Mouse (Mus musculus) adrenal gland (tissue): ENCODE data around the gene Herpud1.

Experiments used
- intact Hi-C: fragments of 180-260 bp; cut with DNase I; formaldehyde crosslinking; loops from one replicate; pipeline ENCODE4 v1.15.1; 2025

The Herpud1 gene

GRCm38 (mm10) chr8:94372955-94373599 lies 13.2 kb upstream of the Herpud1 start:
- intact Hi-C loops: no loop called here

DNA sequence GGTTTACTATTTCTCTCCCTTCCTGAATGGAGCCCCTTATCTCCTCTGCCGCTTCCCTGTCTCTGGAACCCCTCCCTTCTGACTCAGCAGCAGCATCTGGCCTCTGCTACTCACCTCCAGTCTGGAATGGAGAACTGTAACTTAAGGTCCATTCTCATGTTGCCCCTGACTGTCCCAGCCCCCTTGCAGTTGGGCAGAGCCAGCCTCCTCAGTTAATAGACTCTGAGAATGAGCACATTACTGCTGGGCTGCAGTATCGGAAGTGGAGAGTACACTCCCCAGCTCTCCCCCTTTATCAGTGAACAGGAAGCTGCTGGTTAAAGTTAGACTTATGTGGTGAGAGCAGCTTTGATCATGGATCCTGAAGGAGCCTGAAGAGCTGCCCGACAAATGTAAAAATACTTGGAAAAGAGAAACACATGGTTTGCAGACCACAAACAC lies 10.7 kb upstream of the Herpud1 start:
- intact Hi-C loops: no loop called here

GRCm38 (mm10) chr8:94376176-94376575 lies 10.1 kb upstream of the Herpud1 start:
- intact Hi-C loops: no loop called here

- intact Hi-C loops: no loop called here
Measured at GRCm38 (mm10) chr8:94376580-94376979, 9.7 kb upstream of the Herpud1 start.

DNA sequence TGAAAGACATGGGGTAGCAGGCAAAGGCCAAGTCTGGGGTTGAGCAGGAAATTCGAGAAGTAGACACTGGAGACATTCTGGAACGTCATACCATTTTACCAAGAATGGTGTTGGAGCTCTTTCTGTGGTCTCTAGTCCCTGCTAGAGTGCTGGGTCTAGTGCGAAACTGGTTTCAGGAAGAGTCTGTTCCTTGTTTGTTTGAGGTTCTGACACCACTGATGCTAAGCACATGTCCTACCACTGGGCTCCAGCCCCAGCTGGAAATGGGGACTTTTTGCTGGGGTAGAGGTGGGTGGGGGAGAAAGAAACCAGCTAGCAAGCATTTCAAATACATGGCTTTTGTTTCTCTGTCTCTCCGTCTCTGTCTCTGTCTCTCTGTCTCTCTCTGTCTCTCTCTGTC lies 9.2 kb upstream of the Herpud1 start:
- intact Hi-C loops: no loop called here

DNA sequence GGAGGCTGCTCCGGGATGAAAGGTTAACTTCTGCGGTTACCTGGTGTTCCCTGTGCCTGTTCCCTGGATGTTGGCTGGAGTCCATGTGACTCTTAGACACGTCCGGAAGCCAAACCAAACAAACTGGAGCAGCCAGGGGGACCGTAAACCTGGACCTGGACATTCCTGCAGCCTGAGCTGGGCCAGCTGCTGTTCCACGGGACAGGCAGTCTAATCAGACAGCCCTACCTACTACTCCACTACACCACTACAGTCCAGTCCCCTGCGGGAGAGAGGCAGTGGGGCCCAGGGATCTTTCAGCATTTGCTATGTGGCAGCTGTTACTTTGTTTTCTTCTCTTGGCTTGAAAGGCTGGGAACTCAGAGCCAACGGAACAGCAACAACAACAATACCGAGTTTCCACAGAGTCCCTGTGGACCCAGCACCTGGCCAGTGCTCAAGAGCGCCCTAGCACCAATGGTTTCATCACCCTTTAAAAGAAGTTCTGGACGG lies 8.5 kb upstream of the Herpud1 start:
- intact Hi-C loops: no loop called here

GRCm38 (mm10) chr8:94378763-94379415 lies 7.3 kb upstream of the Herpud1 start:
- intact Hi-C loops: no loop called here

DNA sequence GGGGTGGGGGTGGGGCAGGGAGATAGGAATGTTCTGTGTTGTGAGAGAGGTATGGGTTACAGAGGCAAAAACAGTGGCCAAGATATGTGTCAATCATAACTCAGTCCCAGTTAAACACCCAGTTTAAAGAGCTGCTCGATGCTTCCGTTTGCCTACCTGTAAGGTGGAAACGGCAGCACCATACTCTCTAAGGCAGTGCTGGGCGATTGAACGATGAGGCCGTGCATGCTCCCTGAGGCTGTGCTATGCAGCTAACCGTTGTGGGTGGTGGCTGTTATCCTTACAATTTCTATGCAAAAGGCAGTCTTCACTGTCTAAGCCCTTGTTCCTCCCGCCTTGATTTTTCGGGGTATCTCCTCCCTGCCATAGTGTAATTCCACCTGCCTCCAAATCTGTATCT lies 6.6 kb upstream of the Herpud1 start:
- intact Hi-C loops: no loop called here

DNA sequence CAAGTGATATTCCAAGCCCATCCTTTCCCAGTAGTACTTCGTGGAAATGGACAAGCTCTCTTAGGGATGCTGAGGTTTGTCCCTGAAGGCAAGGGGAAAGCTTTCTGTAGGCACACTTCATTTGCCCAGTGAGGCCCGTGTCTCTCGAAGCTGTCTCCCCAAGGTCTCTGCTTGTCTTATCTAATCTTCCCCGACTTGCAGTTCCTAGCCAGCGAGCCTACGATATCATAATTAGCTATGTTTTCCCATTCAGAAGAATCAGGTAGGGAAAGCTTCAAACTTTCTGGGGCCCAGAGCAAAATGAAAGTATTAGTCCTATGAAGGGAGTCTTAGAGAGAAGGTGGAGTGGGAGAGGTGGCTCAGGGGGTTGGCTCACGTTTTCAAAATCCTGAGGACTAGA lies 2.1 kb upstream of the Herpud1 start:
- intact Hi-C loops: no loop called here

GRCm38 (mm10) chr8:94385506-94386213 lies 578 bp upstream of the Herpud1 start:
- intact Hi-C loops: no loop called here

GRCm38 (mm10) chr8:94387027-94387684 lies 918 bp downstream of the Herpud1 start:
- intact Hi-C loops: no loop called here

GRCm38 (mm10) chr8:94387785-94388184 lies 1.5 kb downstream of the Herpud1 start:
- intact Hi-C loops: no loop called here

DNA sequence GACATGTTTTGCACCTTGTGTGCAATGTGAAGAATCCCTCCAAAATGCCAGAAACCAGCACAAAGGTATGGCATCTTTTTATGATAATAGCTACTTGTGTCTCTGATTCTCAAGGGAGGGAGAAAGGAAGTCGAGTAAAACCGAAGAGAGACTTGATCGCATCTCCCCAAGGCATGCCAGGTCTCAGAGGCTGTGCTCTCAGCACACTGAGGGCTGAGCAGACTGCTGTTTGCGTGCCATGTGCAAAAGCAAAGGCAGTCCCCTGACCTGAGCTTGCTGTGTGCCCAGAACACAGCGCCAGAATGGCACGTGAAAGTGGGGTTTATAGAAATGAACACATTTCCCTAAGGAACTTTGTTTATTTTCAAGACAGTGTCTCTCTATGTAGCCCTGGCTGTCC lies 3.3 kb downstream of the Herpud1 start:
- intact Hi-C loops: no loop called here

- intact Hi-C loops: no loop called here
Measured at GRCm38 (mm10) chr8:94390429-94390828, 4.2 kb downstream of the Herpud1 start.

GRCm38 (mm10) chr8:94390910-94391309 lies 4.7 kb downstream of the Herpud1 start:
- intact Hi-C loops: no loop called here

DNA sequence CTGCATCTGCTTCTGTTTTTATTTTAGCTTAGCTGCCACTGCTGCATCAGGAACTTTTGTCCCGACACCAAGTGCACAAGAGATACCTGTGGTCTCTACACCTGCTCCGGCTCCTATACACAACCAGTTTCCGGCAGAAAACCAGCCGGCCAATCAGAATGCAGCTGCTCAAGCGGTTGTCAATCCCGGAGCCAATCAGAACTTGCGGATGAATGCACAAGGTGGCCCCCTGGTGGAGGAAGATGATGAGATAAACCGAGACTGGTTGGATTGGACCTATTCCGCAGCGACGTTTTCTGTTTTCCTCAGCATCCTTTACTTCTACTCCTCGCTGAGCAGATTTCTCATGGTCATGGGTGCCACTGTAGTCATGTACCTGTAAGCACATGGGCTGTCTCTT lies 5.9 kb downstream of the Herpud1 start:
- intact Hi-C loops: no loop called here

- intact Hi-C loops: no loop called here
Measured at GRCm38 (mm10) chr8:94392648-94393047, 6.4 kb downstream of the Herpud1 start.

GRCm38 (mm10) chr8:94395851-94396540 lies 9.8 kb downstream of the Herpud1 start:
- intact Hi-C loops: loop anchor here (2.0 to 5.0 kb wide), 2 partner anchors 53 to 91 kb away; no protein-coding TSS in a partner anchor

GRCm38 (mm10) chr8:94396964-94397657 lies 10.9 kb downstream of the Herpud1 start:
- intact Hi-C loops: loop anchor here (2.0 to 5.0 kb wide), 2 partner anchors 54 to 90 kb away; no protein-coding TSS in a partner anchor

GRCm38 (mm10) chr8:94398587-94398986 lies 12.3 kb downstream of the Herpud1 start:
- intact Hi-C loops: loop anchor here (5.0 kb wide), 1 partner anchor 89 kb away; no protein-coding TSS in a partner anchor
